Mouse (Mus musculus): ENCODE results near the gene C1ql2.

The C1ql2 gene

DNA sequence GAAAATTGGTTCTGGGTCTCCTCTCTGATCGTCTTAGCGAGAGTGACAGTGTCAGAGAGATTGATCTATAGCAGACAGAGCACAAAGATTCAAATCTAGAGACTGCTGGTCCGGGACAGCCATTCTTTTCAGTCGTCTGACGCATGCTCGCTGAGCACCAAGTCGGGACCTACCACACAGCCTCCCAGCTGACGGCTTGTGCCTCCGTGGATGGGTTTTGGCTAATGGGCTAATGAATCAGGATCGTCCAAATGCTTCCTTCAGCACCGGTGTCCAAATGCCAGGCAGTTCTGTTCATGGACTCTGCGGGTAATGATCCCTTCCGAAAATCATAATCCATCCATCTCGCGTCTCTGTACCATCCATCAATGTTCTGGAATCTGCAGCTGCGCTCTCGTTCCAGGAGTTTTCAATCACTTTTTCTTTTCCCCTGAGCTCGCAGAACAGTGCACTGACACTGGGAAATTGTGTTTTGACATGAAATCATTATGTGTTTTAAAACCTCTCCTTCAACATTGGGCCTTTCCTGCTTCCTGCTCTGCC is 44.7 kb downstream of the C1ql2 start:
- in situ Hi-C loops (cut with MboI, MseI) = no loop called here

DNA sequence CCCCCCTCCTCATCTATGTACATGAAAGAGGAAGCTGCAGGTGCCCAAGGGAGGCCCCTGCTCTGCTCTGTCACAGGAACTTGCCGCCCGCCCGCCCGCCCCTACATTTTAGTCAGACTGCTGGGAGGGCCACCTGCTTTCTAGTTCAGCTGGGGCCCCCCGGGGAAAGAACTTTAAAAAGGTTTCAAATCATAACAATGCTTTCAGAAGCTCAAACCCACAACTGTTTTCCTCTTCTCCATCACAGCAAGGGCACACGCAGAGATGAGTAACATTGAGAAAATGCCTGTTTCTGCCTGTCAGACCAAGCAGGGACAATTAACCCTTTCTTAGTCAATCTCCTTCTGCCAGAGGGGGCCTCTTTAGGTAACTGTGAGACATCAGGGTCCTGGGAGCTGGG is 49.4 kb downstream of the C1ql2 start:
- in situ Hi-C loops (cut with MboI, MseI) = no loop called here

DNA sequence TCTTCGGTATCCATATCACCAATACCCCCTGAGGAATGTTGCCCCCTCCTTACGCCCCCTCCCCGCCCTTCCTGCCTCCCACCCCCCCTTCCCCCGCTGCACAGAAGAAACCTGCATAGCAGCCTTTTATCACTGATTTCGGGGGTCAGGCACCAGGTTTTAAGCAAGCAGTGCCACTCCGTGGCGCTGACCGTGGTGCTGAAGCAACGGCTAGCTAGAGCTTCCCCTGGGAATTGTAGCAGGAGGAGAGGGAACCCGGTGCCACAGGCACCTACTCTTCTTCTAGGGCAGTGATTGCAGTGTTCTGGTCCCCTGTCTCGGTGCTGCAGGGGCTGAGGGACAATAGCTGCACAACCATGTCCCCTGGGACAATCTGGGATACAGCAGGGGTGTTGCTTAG is 50.0 kb downstream of the C1ql2 start:
- in situ Hi-C loops (cut with MboI, MseI) = no loop called here
